Mouse (Mus musculus) T-cell, adult 2 months (primary cell): Measurements from ENCODE around the gene Dlx2.

ENCODE experiments used
- DNase-seq: peaks from one replicate; pipeline ENCODE4 v3.0.0; 2022; ENCODE audit warnings: low spot score

Dlx2 gene

DNA sequence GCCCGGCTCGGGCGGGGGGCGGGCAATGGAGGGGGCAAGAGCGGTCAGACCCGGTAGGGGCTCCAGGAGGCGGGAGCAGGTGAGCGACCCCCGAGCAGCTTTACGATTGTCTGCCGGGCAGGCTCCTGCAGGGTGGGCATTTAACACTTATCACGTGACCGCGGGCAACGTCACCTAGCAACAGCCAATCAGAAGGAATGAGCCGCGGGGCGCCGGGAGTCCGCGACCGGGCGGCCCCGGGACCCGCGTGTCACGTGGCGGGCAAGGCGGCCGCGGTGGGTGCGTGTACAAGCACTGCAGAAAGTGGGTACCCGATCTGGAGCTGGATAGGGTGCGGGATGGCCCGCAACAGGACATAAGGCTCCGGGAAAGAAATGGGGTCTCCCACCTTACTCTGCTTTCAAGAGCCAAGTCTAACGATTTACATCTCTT, at the start of gene Dlx2:
Gene Dlx2, minus strand, starts transcription at position 115 of the 432 bp plus-strand sequence.
- DNase-seq: no peak

GRCm38 (mm10) chr2:71594466-71594865, 47.9 kb upstream of the Dlx2 start:
- DNase-seq: no peak

- no peak for DNase-seq
Observed at GRCm38 (mm10) chr2:71589114-71589513, 42.6 kb upstream of the Dlx2 start.

- no peak for DNase-seq
Observed at GRCm38 (mm10) chr2:71581488-71581887, 34.9 kb upstream of the Dlx2 start.

DNA sequence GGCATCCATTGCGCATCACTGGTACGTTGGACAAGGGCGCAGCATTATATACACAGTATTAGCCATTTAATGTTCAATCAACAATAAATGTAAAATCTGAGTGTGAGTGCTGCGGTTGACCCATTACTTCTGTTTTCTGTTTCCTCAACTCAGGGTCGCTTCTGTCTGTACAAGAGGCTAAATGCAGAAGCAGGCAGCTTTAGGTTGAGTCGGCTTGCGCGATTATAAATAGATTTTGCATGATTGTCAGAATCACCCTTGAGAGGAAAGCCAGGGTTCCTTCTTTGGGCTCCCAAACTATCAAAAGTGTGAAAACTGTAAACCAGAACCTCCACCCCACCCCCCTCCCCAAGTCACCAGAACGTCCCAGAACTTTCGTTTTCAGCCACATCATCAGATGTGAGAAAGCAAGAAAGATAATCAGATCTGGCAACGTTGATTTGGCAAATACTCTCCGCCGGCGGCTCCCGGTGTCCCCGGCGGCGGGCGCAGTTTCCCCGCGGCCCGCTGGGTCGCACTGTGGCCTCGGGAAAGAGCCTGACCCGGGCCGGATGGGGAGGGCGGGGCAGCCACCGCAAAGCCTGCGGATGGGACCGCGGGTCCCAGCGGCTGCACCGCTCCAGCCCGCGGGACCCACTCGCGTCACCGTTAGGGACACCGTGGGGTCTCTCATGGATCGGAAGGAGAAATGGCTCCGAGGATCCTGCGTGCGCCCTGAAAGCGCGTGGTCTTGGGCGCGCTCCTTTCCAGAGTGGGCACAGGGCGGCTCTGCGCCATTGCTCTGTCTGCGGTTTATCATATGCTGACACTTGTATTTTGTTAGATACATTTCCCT, 34.3 kb upstream of the Dlx2 start:
- DNase-seq: peak; percentile 21

DNA sequence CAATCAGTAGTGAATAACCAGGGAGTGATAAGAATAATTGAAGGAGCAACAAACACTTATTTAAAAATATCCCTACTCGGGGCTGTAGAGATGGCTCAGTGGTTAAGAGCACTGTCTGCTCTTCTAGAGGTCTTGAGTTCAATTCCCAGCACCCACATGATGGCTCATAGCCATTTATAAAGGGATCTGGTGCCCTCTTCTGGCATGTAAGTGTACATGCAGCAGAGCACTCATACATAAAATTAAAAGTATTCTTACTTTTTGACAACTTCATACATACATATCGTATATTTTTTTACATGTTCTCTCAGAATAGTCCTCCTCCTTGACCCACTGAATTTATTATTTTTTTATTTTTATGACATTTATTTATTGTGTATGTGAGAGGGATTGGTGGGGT, 30.5 kb upstream of the Dlx2 start:
- no peak for DNase-seq

- no peak for DNase-seq
Observed at GRCm38 (mm10) chr2:71573736-71574135, 27.2 kb upstream of the Dlx2 start.

GRCm38 (mm10) chr2:71566466-71566865, 19.9 kb upstream of the Dlx2 start:
- no peak for DNase-seq

DNA sequence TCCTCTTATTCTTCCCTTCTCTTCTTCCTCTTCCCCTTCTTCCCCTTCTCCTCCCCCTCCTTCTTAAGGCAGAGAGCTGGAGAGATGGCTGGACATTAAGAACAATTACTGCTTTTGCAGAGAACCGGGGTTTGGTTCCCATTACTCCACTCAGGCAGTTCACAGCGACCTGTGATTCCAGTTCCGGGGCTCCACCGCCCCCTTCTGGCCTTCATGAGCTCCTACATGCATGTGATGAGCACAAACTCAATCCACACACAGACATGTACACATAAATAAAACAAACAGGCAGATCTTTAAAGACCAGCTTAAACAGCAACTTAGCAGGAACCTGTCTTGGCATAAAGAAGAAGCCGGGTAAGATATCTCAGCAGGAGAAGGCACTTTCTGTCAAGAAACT, 9.5 kb upstream of the Dlx2 start:
- no peak for DNase-seq

GRCm38 (mm10) chr2:71551704-71552103, 5.2 kb upstream of the Dlx2 start:
- no peak for DNase-seq

GRCm38 (mm10) chr2:71550330-71550729, 3.8 kb upstream of the Dlx2 start:
- DNase-seq: no peak

DNA sequence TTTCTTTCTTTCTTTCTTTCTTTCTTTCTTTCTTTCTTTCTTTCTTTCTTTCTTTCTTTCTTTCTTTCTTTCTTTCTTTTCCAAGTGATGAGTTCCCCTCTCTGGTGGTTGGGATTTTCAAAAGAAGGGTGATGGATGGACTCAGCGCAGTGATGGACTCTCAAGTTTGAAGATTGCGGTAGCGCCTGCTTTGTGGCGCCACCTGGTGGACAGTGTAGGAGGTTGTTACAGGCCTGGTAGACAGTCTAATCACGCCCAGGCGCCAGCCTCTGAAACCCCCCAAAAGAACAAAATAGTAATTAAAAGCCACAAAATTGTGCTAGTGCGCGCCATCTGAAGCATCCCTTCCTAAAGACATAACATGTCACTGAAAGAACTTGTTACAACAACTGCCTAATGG, 1.3 kb upstream of the Dlx2 start:
- peak; percentile 67 for DNase-seq

DNA sequence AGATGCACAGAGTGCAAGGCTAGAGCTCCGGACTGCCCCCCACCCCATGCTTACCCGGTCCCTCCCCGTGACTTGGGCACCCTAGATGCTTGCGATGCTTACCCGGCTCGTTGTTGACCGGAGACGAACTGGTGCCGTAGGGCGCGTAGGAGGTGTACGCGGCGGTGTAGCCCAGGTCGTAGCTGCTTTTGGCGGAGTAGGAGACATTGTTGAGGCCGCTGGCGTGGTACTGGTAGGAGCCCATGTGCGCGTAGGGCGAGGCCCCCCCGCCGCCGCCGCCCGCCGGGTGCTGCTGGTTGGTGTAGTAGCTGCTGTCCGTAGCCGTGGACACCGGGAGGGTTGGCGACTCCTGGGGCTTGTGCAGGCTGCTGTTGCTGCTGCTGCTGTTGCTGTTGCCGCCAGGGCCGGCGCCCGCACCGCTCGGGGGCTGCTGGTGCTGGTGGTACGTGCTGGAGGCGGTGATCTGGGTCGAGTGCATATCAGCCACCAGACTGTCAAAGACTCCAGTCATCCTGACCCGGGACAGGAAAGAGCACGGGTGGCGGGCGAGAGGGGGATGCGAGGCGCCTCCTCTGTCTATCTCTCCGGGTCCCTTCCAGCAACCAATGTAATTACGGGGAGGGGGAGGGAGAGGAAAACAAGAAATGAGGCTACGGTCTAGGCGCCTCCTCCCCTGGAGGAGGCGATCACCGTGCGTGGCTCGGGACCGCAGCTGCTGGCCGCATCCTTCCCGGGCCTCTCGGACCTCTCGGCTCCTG, 493 bp downstream of the Dlx2 start:
- DNase-seq: peak; percentile 33

DNA sequence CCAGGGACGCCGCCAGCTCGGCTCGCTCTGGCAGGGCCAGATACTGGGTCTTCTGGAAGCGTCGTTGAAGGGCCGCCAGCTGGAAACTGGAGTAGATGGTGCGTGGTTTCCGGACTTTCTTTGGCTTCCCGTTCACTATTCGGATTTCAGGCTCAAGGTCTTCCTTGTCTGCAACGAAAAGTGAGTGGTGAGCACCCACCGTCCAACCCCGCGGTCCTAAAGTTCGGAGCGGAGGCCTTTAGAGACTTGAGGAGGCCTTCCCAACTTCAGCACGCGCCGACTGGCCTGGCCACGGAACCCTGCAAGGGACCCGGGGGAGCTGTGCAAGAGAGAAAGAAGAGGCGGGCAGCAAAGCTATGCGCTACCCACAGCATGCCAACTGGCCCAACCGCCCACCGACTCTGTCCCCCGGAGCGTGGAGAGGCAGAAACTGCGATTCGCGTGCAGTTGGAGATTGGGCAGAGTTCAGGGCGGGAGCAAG, 1.1 kb downstream of the Dlx2 start:
- no peak for DNase-seq

GRCm38 (mm10) chr2:71544391-71545285, 1.9 kb downstream of the Dlx2 start:
- DNase-seq: no peak

DNA sequence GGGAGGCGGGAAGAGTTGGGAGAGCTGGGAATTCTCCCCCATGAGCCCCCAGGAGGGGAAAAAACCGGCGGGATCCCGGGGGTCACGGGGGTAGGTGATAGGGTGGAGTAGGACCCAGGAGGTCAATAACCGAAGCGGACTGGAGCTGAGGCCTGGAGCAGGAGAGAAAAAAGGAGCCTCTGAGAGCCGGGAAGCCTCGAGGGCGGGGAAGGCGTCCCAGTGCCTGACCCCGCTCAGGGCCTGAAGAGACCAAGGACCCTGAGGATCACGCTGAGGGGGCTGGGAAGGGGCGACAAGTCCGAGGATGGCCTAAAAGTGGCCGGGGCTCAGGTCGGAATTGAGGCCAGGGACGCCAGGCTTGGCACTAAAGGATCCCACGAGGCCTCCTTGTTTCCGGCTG, 2.6 kb downstream of the Dlx2 start:
- no peak for DNase-seq

DNA sequence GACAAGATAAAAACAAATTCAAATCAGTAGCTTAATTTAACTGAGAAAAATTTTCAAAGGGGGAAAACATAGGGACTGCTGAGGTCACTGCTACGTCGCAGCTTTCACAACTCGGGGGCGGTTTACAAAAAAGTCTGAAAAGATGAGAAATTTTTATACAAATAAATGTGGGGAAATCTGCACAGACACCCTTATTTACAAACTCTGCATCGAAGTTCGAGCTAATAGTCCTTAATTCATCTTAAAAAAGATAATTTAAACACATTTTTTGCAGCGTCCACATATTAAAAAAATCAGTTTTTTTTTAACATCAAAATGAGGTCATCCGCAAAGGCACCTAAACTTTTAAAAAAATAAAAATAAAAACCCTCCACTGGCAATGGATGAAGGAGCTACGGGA, 3.0 kb downstream of the Dlx2 start:
- no peak for DNase-seq

DNA sequence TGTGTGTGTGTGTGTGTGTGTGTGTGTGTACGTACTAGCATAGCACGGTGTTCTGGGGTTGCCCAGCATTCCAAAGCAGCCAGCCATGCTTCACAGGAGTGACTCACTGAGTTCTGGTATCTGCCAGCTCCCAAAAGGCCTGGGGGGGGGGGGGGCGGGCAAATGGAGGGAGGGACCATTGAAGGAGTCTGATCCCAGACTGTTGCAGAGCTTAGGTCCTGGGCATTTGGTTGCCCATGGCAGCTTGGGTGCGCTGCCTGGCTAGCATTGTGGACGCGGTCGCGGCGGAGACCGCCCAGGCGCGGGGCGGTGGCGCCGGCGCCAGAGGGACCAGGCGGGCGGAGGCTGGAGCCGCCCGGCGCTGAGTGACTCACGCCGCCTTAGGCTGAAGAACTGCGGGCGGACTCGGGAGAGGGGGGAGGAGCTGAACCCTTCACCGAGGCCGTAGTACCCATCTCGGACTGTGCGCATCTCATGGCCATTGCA, 3.7 kb downstream of the Dlx2 start:
- no peak for DNase-seq

- DNase-seq: no peak
Observed at GRCm38 (mm10) chr2:71542227-71542815, 4.2 kb downstream of the Dlx2 start.

DNA sequence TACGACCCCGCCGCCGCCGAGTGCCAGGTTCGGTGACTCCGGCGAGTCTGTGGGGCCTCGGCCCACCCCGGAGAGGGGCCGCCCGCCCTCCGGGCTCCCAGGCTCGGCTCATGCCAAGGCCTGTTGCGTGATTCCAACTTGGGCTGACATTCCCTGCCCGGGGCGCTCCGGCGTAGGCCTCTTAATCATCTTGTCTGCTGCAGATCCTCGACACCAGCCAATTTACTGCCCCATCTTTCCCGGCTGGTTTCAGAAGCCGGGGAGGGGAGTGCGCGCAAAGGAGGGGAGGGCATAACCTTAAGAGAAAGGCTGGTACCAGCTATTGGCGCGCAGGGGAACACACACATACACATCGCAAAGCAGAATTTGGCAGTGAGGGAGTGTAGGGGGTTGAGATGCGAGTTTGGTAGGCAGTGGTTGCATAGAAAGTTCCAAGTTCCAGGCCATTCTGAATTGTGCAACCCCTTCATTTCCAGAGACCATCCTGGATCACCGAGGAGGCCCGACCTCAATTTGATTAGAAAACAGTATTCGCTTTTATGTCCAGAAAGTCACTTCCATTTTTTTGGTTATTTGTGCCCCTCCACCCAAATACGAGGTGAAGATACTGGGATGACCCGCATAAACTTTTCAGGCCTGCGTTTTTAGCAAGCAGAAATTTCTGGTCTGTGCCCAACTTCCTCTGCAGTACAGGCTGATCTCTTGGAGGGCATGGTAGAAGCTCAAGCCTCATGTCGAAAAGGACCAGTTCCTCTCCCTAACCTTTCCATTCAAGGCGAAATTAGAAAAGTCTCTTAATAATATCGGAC, 4.9 kb downstream of the Dlx2 start:
- DNase-seq: no peak
